Mouse (Mus musculus) liver, embryonic 14.5 days (tissue): ENCODE measurements around the gene Zfp574.

Experiments used
- CTCF ChIP-seq: IDR thresholded peaks from 2 replicates; pipeline ENCODE4 v1.5.1; 2016; ENCODE audit warnings: antibody characterized with exemption, low read depth, control low read depth
- EP300 ChIP-seq: IDR thresholded peaks from 2 replicates; pipeline ENCODE4 v1.6.1; 2016; ENCODE audit warnings: antibody characterized with exemption, low read depth

DNA sequence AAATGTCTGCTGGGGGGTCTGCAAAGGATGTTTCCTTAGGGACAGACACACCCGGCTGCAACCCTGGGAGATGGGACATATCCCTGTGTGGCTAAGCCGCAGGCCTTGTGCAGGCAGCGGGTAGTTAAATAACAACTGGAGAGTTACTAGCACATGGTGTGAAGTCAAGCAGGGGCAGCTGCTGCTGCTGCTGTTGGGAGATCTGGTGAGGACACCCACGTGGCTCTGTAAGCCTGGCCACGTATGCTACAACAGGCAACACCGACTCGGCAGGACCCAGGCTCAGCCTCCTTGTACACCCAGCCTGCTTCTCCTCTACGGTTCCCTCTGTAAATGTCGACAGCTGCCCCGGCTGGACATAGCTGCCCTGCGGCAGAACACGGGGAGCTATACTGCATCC is 30.4 kb upstream of the Zfp574 start:
- TF ChIP-seq CTCF (no peak), EP300 (no peak)
